Mouse (Mus musculus): ENCODE results near the gene Kit. TPM values are rescaled to one million over a fixed set of nuclear protein-coding genes. Genes with fewer than 3 reads are reported as not detected.
A peak's percentile ranks its signal among the peaks of the same experiment; 100 is the strongest.

Kit gene
- polyA plus RNA-seq, 1 experiment from 2014 or later = 21.0 TPM

- 95% methylated on average over 27 of the region's 27 CpGs for WGBS
- H3K27ac ChIP-seq (replicated peaks) = no peak overlapping the region
- peaks cover 8% of the 10 kb centered on the region for H3K36me3 ChIP-seq
- H3K27me3 ChIP-seq (ENCODE audit: low read depth, poor library complexity, severe bottlenecking) = no peaks in the 10 kb centered on the region
- no peak overlapping the region for H3K4me3 ChIP-seq
- peaks cover 6% of the 10 kb centered on the region; the same call in 1 of the 2 replicates for H3K4me1 ChIP-seq
- peaks cover 5% of the 10 kb centered on the region; the same call in 1 of the 2 replicates for H3K9me3 ChIP-seq (replicated peaks)
- DNase-seq (ENCODE audit: low spot score) = no peak
Measured at GRCm38 (mm10) chr5:75660342-75660741, 85.6 kb downstream of the Kit start.

GRCm38 (mm10) chr5:75662466-75662865, 87.8 kb downstream of the Kit start:
- no peak overlapping the region for H3K4me3 ChIP-seq
- WGBS = 81% methylated on average over 12 of the region's 12 CpGs
- H3K9me3 ChIP-seq (replicated peaks) = peaks cover 5% of the 10 kb centered on the region; the same call in 1 of the 2 replicates
- peaks cover 6% of the 10 kb centered on the region; the same call in 1 of the 2 replicates for H3K4me1 ChIP-seq
- no peaks in the 10 kb centered on the region for H3K27me3 ChIP-seq (ENCODE audit: low read depth, poor library complexity, severe bottlenecking)
- H3K36me3 ChIP-seq = no peaks in the 10 kb centered on the region
- no peak overlapping the region for H3K27ac ChIP-seq (replicated peaks)
- DNase-seq (ENCODE audit: low spot score) = no peak

GRCm38 (mm10) chr5:75663768-75664167, 89.1 kb downstream of the Kit start:
- WGBS = 86% methylated on average over 2 of the region's 2 CpGs
- Histone ChIP-seq H3K27ac (replicated peaks) (no peak overlapping the region), H3K9me3 (replicated peaks) (peaks cover 5% of the 10 kb centered on the region; the same call in 1 of the 2 replicates), H3K4me3 (no peak overlapping the region), H3K36me3 (no peaks in the 10 kb centered on the region), H3K27me3 (ENCODE audit: low read depth, poor library complexity, severe bottlenecking) (no peaks in the 10 kb centered on the region), H3K4me1 (peaks cover 10% of the 10 kb centered on the region; the same call in 1 of the 2 replicates)
- no peak for DNase-seq (ENCODE audit: low spot score)

- Histone ChIP-seq H3K4me1 (peaks cover 10% of the 10 kb centered on the region; the same call in 1 of the 2 replicates), H3K9me3 (replicated peaks) (no peaks in the 10 kb centered on the region; the same call in 1 of the 2 replicates), H3K27me3 (ENCODE audit: low read depth, poor library complexity, severe bottlenecking) (no peaks in the 10 kb centered on the region), H3K36me3 (no peaks in the 10 kb centered on the region), H3K27ac (replicated peaks) (no peak overlapping the region), H3K4me3 (no peak overlapping the region)
- no peak for DNase-seq (ENCODE audit: low spot score)
- 80% methylated on average over 3 of the region's 3 CpGs for WGBS
Measured at GRCm38 (mm10) chr5:75667083-75667482, 92.4 kb downstream of the Kit start.

GRCm38 (mm10) chr5:75671136-75671788, 96.5 kb downstream of the Kit start:
- Histone ChIP-seq H3K27me3 (ENCODE audit: low read depth, poor library complexity, severe bottlenecking) (no peaks in the 10 kb centered on the region), H3K4me3 (no peak overlapping the region), H3K27ac (replicated peaks) (no peak overlapping the region), H3K9me3 (replicated peaks) (no peaks in the 10 kb centered on the region; the same call in 1 of the 2 replicates), H3K4me1 (0 out of 2 replicates have a peak, but pooled peaks cover 5% of the 10 kb centered on the region), H3K36me3 (no peaks in the 10 kb centered on the region)
- WGBS = 83% methylated on average over 5 of the region's 5 CpGs
- no peak for DNase-seq (ENCODE audit: low spot score)

GRCm38 (mm10) chr5:75676024-75676423, 101.3 kb downstream of the Kit start:
- H3K27me3 ChIP-seq (ENCODE audit: low read depth, poor library complexity, severe bottlenecking) = no peaks in the 10 kb centered on the region
- H3K4me3 ChIP-seq = no peak overlapping the region
- no peaks in the 10 kb centered on the region for H3K4me1 ChIP-seq
- no peaks in the 10 kb centered on the region for H3K9me3 ChIP-seq (replicated peaks)
- no peaks in the 10 kb centered on the region for H3K36me3 ChIP-seq
- no peak overlapping the region for H3K27ac ChIP-seq (replicated peaks)
- no peak for DNase-seq (ENCODE audit: low spot score)
- WGBS = 87% methylated on average over 3 of the region's 3 CpGs

- WGBS = 82% methylated on average over 3 of the region's 3 CpGs
- no peaks in the 10 kb centered on the region for H3K36me3 ChIP-seq
- no peak overlapping the region for H3K4me3 ChIP-seq
- no peaks in the 10 kb centered on the region for H3K4me1 ChIP-seq
- H3K27ac ChIP-seq (replicated peaks) = no peak overlapping the region
- H3K9me3 ChIP-seq (replicated peaks) = no peaks in the 10 kb centered on the region
- H3K27me3 ChIP-seq (ENCODE audit: low read depth, poor library complexity, severe bottlenecking) = no peaks in the 10 kb centered on the region
- DNase-seq (ENCODE audit: low spot score) = no peak
Measured at GRCm38 (mm10) chr5:75679896-75680295, 105.2 kb downstream of the Kit start.

GRCm38 (mm10) chr5:75695162-75695809, 120.6 kb downstream of the Kit start:
- Histone ChIP-seq H3K27ac (replicated peaks) (no peak overlapping the region; the same call in 1 of the 2 replicates), H3K4me3 (no peak overlapping the region), H3K4me1 (peaks cover 13% of the 10 kb centered on the region), H3K27me3 (ENCODE audit: low read depth, poor library complexity, severe bottlenecking) (0 out of 2 replicates have a peak, but pooled peaks cover 7% of the 10 kb centered on the region), H3K9me3 (replicated peaks) (no peaks in the 10 kb centered on the region), H3K36me3 (no peaks in the 10 kb centered on the region)
- WGBS = 86% methylated on average over 12 of the region's 12 CpGs
- no peak for DNase-seq (ENCODE audit: low spot score)

- H3K4me1 ChIP-seq = peaks cover 13% of the 10 kb centered on the region
- H3K4me3 ChIP-seq = no peak overlapping the region
- no peaks in the 10 kb centered on the region for H3K9me3 ChIP-seq (replicated peaks)
- WGBS = 51% methylated on average over 5 of the region's 5 CpGs
- no peaks in the 10 kb centered on the region for H3K36me3 ChIP-seq
- DNase-seq (ENCODE audit: low spot score) = peak; percentile 69
- H3K27ac ChIP-seq (replicated peaks) = peak overlapping the region; percentile 67
- 0 out of 2 replicates have a peak, but pooled peaks cover 7% of the 10 kb centered on the region for H3K27me3 ChIP-seq (ENCODE audit: low read depth, poor library complexity, severe bottlenecking)
Measured at GRCm38 (mm10) chr5:75696960-75697359, 122.2 kb downstream of the Kit start.

GRCm38 (mm10) chr5:75698556-75698955, 123.8 kb downstream of the Kit start:
- WGBS = 91% methylated on average over 8 of the region's 8 CpGs
- 0 out of 2 replicates have a peak, but pooled peaks cover 7% of the 10 kb centered on the region for H3K27me3 ChIP-seq (ENCODE audit: low read depth, poor library complexity, severe bottlenecking)
- H3K4me3 ChIP-seq = no peak overlapping the region
- DNase-seq (ENCODE audit: low spot score) = no peak
- peaks cover 13% of the 10 kb centered on the region for H3K4me1 ChIP-seq
- no peaks in the 10 kb centered on the region; the same call in 1 of the 2 replicates for H3K9me3 ChIP-seq (replicated peaks)
- no peaks in the 10 kb centered on the region for H3K36me3 ChIP-seq
- H3K27ac ChIP-seq (replicated peaks) = no peak overlapping the region

- no peak overlapping the region for H3K4me3 ChIP-seq
- H3K27ac ChIP-seq (replicated peaks) = 0 out of 2 replicates have a peak overlapping the region, but pooled peaks have one; percentile 6
- DNase-seq (ENCODE audit: low spot score) = no peak
- H3K4me1 ChIP-seq = peaks cover 13% of the 10 kb centered on the region
- no peaks in the 10 kb centered on the region; the same call in 1 of the 2 replicates for H3K9me3 ChIP-seq (replicated peaks)
- 88% methylated on average over 7 of the region's 7 CpGs for WGBS
- H3K36me3 ChIP-seq = no peaks in the 10 kb centered on the region
- 0 out of 2 replicates have a peak, but pooled peaks cover 7% of the 10 kb centered on the region for H3K27me3 ChIP-seq (ENCODE audit: low read depth, poor library complexity, severe bottlenecking)
Measured at GRCm38 (mm10) chr5:75699081-75699480, 124.4 kb downstream of the Kit start.

- H3K4me1 ChIP-seq = peaks cover 13% of the 10 kb centered on the region
- no peak for DNase-seq (ENCODE audit: low spot score)
- H3K36me3 ChIP-seq = no peaks in the 10 kb centered on the region
- WGBS = 81% methylated on average over 9 of the region's 9 CpGs
- no peak overlapping the region for H3K4me3 ChIP-seq
- H3K9me3 ChIP-seq (replicated peaks) = no peaks in the 10 kb centered on the region; the same call in 1 of the 2 replicates
- 0 out of 2 replicates have a peak overlapping the region, but pooled peaks have one; percentile 6 for H3K27ac ChIP-seq (replicated peaks)
- 0 out of 2 replicates have a peak, but pooled peaks cover 7% of the 10 kb centered on the region for H3K27me3 ChIP-seq (ENCODE audit: low read depth, poor library complexity, severe bottlenecking)
Measured at GRCm38 (mm10) chr5:75699516-75699915, 124.8 kb downstream of the Kit start.

GRCm38 (mm10) chr5:75701662-75702061, 126.9 kb downstream of the Kit start:
- Histone ChIP-seq H3K27me3 (ENCODE audit: low read depth, poor library complexity, severe bottlenecking) (no peaks in the 10 kb centered on the region), H3K36me3 (no peaks in the 10 kb centered on the region), H3K27ac (replicated peaks) (no peak overlapping the region), H3K9me3 (replicated peaks) (no peaks in the 10 kb centered on the region; the same call in 1 of the 2 replicates), H3K4me3 (no peak overlapping the region), H3K4me1 (peaks cover 5% of the 10 kb centered on the region)
- 91% methylated on average over 12 of the region's 12 CpGs for WGBS
- no peak for DNase-seq (ENCODE audit: low spot score)

Data from midbrain, embryonic 10.5 days (tissue).